Mouse (Mus musculus) cerebellum, adult (tissue): ENCODE measurements around the gene Tinf2.

Source experiments
- ATAC-seq: cut with Nextera tagmentation; 2 replicates; pipeline ENCODE4 v1.9.2; 2017; ENCODE audit warnings: mild to moderate bottlenecking, moderate library complexity, mixed read lengths; ENCODE audit not compliant: insufficient number of reproducible peaks, low FRiP score, low TSS enrichment

Gene Tinf2

GRCm38 (mm10) chr14:55640816-55641215 lies 40.8 kb downstream of the Tinf2 start:
- ATAC-seq = no peak

- ATAC-seq = no peak
Measured at GRCm38 (mm10) chr14:55637795-55638194, 43.8 kb downstream of the Tinf2 start, which contains the start of gene Gm49378. Gene Gm49378, minus strand, starts transcription at chr14:55637895.

GRCm38 (mm10) chr14:55635523-55636007 lies 46.1 kb downstream of the Tinf2 start, which contains the start of gene Ipo4:
Gene Ipo4, minus strand, starts transcription at chr14:55635957.
- ATAC-seq = peak; percentile 84

- peak; percentile 27; the same call in 1 of the 2 replicates for ATAC-seq
Measured at GRCm38 (mm10) chr14:55634874-55635522, 46.6 kb downstream of the Tinf2 start.

- no peak for ATAC-seq
Measured at GRCm38 (mm10) chr14:55629312-55629711, 52.3 kb downstream of the Tinf2 start.

GRCm38 (mm10) chr14:55628077-55628827 lies 53.4 kb downstream of the Tinf2 start:
- no peak for ATAC-seq
